Mouse (Mus musculus) brain, embryonic 14.5 days (tissue): ENCODE measurements around the gene Nme9.

ENCODE experiments used
- CTCF ChIP-seq: fragments of 200-500 bp; IDR thresholded peaks from 2 replicates; pipeline ENCODE4 v1.5.1; 2012; ENCODE audit warnings: inconsistent platforms, mild to moderate bottlenecking, moderate library complexity, borderline replicate concordance; ENCODE audit not compliant: insufficient read depth, insufficient read length; ENCODE audit errors: extremely low read depth
- POLR2A ChIP-seq: fragments of 200-500 bp; IDR thresholded peaks from 2 replicates; pipeline ENCODE4 v1.6.1; 2012; ENCODE audit warnings: mild to moderate bottlenecking, inconsistent platforms, borderline replicate concordance; ENCODE audit not compliant: poor library complexity, insufficient read depth, insufficient read length, severe bottlenecking; ENCODE audit errors: extremely low read depth

DNA sequence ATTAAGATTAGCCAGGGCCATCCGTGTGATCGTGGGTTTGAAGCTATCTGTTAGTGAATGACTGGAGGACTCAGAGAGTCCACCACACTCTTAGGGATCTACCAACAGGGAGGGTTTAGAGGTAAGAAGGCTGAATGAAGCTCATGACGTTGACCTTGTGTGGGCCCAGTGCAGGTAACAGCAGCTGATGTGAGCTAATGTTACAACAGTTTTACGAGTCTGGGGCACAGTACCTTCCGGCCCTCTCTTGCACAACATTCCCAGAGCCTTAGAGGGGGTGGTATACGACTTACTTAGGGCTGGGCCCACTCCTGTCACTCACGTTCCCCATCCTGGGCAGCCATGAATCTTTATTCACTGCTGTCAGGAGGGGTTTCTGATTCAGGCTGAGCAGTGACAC lies 20.1 kb downstream of the Nme9 start:
- TF ChIP-seq CTCF: no peak
- no peak for TF ChIP-seq POLR2A
